Mouse (Mus musculus): ENCODE measurements around the gene Crtac1.

The Crtac1 gene

GRCm38 (mm10) chr19:42279611-42280010 lies 152.0 kb downstream of the Crtac1 start:
- in situ Hi-C loops (cut with MboI): no loop called here

GRCm38 (mm10) chr19:42278461-42278860 lies 153.1 kb downstream of the Crtac1 start:
- in situ Hi-C loops (cut with MboI): no loop called here

- in situ Hi-C loops (cut with MboI): no loop called here
These were observed 154.3 kb downstream of the Crtac1 start for GRCm38 (mm10) chr19:42277288-42277687.

- in situ Hi-C loops (cut with MboI): no loop called here
These were observed 159.3 kb downstream of the Crtac1 start for GRCm38 (mm10) chr19:42272003-42272963.

- in situ Hi-C loops (cut with MboI): no loop called here
These were observed 160.4 kb downstream of the Crtac1 start for GRCm38 (mm10) chr19:42271182-42271581.

GRCm38 (mm10) chr19:42270119-42270518 lies 161.5 kb downstream of the Crtac1 start:
- in situ Hi-C loops (cut with MboI): no loop called here

- in situ Hi-C loops (cut with MboI): no loop called here
These were observed 163.2 kb downstream of the Crtac1 start for GRCm38 (mm10) chr19:42268337-42268736.

GRCm38 (mm10) chr19:42263524-42263923 lies 168.1 kb downstream of the Crtac1 start:
- in situ Hi-C loops (cut with MboI): no loop called here

- in situ Hi-C loops (cut with MboI): no loop called here
These were observed 171.1 kb downstream of the Crtac1 start for GRCm38 (mm10) chr19:42260486-42260885.

GRCm38 (mm10) chr19:42258596-42258995 lies 173.0 kb downstream of the Crtac1 start:
- in situ Hi-C loops (cut with MboI): no loop called here

- in situ Hi-C loops (cut with MboI): no loop called here
These were observed 173.6 kb downstream of the Crtac1 start for GRCm38 (mm10) chr19:42258031-42258430.

GRCm38 (mm10) chr19:42257241-42257635 lies 174.3 kb downstream of the Crtac1 start:
- in situ Hi-C loops (cut with MboI): no loop called here

GRCm38 (mm10) chr19:42256611-42257240 lies 174.9 kb downstream of the Crtac1 start:
- in situ Hi-C loops (cut with MboI): no loop called here

GRCm38 (mm10) chr19:42255784-42256610 lies 175.6 kb downstream of the Crtac1 start:
- in situ Hi-C loops (cut with MboI): no loop called here

GRCm38 (mm10) chr19:42255438-42255783 lies 176.2 kb downstream of the Crtac1 start:
- in situ Hi-C loops (cut with MboI): no loop called here

- in situ Hi-C loops (cut with MboI): no loop called here
These were observed 181.3 kb downstream of the Crtac1 start for GRCm38 (mm10) chr19:42249976-42250914.

GRCm38 (mm10) chr19:42247519-42247918 lies 184.1 kb downstream of the Crtac1 start, which contains the start of gene Golga7b:
Gene Golga7b, plus strand, starts transcription at chr19:42247574.
- in situ Hi-C loops (cut with MboI): no loop called here

GRCm38 (mm10) chr19:42246626-42247025 lies 185.0 kb downstream of the Crtac1 start:
- in situ Hi-C loops (cut with MboI): no loop called here

GRCm38 (mm10) chr19:42243401-42243800 lies 188.2 kb downstream of the Crtac1 start:
- in situ Hi-C loops (cut with MboI): no loop called here

GRCm38 (mm10) chr19:42240881-42241280 lies 190.7 kb downstream of the Crtac1 start:
- in situ Hi-C loops (cut with MboI): no loop called here

- in situ Hi-C loops (cut with MboI): no loop called here
These were observed 193.3 kb downstream of the Crtac1 start for GRCm38 (mm10) chr19:42238341-42238715.
